Mouse (Mus musculus) mouse embryonic stem cell (cell line): ENCODE measurements around the gene Tuba4a.

Experiments
- in situ Hi-C, 2 experiments: fragments of 300-500 bp; cut with MboI; formaldehyde crosslinking; loops; 1 replicate in 1 of 2; 3 replicates in 1 of 2; pipeline ENCODE4 v1.14.3; 2019 to 2020; ENCODE audit warnings: low sequenced_read_pairs in 2 of 2, low pct_unique_long_range_greater_than_20kb in 1 of 2, mixed read lengths in 1 of 2; ENCODE audit not compliant: unreplicated experiment in 1 of 2

Tuba4a gene

DNA sequence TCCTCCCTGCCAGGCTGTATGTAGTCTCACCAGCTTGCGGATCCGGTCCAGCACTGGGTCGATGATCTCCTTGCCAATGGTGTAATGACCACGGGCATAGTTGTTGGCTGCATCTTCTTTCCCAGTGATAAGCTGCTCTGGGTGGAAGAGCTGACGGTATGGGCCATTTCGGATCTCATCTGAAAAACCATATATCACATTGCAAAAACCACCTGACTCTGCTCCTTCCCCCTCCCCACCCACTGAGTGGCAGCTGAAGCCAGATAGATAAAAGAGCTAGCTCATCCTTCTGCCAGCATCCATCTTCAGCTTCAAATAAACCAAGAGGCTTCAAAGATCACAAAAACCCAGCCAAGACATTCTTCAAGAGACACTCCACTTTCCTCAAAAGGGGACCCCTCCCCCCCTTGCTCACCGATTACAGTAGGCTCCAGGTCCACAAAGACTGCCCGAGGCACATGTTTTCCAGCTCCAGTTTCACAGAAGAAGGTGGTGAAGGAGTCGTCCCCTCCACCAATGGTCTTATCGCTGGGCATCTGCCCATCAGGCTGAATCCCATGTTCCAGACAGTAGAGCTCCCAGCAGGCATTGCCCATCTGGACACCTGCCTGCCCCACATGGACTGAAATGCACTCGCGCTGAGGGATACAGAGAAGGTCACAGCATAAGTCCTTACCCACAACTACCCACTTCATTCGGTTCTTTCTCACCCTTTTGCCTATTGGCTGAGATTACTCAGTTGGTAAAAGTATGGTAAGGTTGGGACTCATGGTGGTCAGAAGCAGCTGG is 2.7 kb downstream of the Tuba4a start:
- in situ Hi-C loops: no loop called here

DNA sequence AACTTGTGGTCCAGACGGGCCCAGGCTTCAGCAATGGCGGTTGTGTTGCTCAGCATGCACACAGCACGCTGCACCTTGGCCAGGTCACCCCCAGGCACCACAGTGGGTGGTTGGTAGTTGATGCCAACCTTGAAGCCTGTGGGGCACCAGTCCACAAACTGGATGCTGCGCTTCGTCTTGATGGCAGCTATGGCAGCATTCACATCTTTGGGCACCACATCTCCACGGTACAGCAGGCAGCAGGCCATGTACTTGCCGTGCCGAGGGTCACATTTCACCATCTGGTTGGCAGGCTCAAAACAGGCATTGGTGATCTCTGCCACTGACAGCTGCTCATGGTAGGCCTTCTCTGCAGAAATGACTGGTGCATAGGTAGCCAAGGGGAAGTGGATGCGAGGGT is 3.9 kb downstream of the Tuba4a start:
- in situ Hi-C loops: no loop called here

DNA sequence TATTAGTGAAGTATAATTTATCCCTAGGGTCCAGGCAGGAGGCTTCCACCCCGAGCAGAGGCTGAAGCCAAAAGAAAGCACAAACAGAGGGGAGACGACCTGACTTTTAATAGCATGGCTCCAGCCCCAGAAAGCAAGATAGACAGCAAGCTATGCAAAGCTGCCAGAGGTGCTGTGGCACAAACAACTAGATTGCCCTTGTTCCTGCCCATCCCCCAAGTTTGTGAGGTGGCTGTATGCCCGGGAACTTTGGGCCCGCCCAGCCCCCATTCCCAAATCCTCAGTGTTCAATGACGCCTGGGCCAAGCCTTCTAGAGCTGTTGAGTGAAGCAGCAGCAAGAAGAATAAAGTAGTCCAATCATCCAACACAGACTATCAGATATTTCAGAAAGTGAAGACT is 4.8 kb downstream of the Tuba4a start:
- in situ Hi-C loops: no loop called here

DNA sequence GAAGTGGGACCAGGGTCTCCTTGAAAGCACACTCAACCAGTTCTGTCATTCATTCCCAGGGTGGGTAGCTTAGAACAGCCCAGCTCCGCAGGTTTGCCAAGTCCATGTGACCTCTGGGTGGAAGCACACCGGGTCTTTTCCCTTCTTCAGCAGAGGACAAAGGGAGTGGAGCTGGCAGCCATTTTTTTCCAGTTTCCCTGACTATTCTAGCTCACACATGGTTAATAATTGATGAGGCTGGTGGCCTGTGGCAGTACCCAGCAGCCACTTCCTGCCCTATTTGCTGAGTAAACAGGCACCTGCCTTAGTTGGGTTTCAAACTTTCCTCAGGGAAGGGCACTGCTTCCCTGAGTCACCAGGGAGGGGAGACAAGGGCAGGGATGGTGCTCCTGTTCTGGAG is 5.2 kb downstream of the Tuba4a start:
- in situ Hi-C loops: no loop called here

DNA sequence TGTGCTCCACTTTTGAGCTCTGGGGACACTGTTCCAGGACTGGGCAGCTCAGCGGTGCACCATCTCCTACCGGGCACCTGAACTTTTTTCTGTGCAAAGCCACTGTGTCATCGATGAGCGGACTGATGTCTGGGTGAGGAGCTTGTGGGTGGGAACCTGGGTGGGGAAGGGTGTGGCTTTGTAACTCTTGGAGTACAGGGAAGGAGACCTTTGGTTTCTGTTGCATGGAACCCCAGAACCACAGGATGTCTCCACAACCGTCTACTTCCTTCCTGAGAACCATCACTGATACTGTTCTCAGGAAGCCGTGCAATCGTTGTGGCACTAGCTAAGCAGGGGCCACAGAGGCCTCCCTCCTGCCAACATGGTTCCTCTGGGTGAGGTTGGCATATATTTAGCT is 6.6 kb downstream of the Tuba4a start:
- in situ Hi-C loops: no loop called here

DNA sequence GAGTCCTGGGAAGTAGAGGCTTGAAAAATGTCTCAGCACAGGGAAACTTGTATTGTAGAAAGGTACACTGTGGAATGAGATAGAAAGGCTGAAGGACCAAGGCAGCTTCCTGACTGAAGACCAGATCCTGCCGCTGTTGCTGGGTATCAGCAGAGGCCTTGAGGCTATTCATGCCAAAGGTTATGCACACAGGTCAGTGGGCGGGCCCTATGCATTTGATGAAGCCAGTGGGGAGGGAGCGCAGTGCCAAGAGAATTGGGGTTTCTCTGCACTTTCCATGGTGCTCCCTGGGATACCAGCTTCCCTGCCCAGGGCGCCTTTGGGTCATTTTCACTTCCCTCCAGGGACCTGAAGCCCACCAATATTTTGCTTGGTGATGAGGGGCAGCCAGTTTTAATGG is 7.1 kb downstream of the Tuba4a start:
- in situ Hi-C loops: no loop called here

DNA sequence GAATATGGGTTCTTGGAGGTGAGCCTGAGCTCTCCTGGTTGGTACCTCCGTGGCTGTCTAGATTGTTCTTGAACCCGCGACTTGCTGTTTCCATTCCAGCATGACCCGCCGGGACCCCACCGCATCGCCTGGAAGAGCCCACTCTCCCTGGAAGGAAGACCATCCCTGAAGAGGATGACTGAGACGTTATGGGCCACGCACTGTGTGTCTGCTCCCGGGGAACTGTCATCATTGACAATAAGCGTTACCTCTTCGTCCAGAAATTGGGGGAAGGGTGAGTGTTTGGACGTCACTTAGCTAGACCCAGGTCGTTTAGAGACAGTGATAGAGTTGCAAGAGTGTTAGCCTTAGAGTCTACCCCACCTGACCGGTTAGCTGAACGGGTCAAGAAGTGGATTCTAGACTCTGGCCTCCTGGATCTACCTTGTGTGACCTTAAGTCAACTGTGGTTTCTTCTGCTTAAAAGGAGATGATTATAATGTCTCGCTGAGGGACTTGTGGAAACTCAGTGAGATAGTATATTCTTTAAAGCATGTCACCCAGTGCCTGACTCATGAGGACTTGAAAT is 8.4 kb downstream of the Tuba4a start:
- in situ Hi-C loops: no loop called here

DNA sequence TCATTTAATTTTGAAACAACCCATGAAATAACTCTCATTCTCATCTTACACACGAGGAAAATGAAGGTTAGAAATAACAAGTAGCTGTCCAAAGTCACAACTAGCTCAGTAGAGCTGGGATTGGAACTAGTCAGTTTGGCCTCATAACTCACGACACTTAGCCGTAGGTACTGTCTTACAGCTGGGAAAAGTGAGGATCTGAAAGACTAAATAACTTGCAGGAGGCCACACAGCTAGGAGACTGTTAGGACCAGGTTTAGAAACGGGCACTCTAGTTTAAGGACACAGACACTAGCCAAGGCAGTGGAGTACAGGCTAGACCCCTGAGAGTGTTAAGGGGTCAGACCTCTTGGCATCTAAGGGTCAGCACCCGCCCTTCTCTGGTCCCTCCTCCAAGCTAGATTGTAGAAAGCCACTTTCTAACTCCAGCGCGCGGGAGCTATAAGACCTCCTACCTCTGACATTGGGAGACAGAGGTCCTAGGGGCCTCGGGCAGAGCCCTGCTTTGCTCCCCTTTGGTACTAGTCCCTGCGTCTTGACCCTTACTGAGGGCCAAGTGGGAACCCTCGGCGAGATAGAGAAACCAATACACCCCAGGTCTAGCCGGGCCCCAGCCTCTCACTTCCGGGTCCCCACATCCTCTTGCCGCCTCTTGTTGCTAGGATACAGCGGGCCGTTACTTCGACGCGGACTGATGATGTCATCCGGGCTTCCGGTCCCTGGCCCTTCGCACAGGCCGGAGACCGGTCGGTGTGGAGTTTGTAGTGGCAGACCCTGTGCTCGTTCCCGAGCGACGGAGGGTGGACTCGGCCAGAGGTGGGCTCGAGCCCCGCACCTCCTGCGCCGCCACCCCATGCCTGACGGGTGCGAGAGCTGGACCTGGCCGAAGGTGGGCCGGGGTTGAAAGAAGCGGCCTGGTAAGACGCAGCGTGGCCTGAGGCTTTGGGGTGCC is 9.3 kb downstream of the Tuba4a start, which contains the start of the genes Glb1l and Stk16:
Glb1l (minus strand) TSS at position 678 of the 952 bp plus-strand sequence.
Stk16 (plus strand) TSS at position 703 of the 952 bp plus-strand sequence.
- in situ Hi-C loops: no loop called here

DNA sequence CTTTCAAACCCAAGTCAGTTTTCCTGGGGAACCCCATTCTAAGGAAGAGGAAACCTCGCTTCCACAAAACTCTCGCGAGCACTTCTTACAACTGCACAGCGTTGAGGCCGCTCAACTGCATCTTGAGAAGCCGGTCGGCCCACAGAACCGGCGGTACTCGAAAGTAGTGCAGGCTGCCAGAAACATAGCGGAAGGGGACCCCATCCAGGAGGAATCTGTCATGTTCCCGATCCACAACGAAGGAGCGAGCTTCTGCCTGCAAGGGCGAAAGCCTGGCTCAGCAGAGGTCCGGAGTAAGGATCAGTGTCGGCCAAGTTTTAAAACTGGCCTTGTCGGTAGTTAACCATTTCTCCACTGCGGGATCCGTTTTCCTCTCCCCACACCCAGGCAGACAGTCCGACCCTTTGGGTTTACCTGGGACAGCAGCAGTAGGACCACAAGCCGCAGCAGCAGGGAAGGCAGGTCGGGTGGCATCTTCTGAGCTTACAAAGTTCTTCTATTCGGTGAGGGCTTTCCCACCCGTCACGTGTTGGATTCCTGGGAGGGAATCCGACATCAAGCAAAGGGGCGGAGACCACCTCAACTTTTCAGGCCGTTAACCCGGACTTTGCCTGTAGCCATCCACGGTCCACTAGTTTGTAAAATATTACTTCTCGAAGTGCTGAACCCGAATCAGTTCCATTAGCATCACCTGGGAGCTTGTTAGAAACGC is 10.5 kb downstream of the Tuba4a start:
- in situ Hi-C loops: no loop called here

DNA sequence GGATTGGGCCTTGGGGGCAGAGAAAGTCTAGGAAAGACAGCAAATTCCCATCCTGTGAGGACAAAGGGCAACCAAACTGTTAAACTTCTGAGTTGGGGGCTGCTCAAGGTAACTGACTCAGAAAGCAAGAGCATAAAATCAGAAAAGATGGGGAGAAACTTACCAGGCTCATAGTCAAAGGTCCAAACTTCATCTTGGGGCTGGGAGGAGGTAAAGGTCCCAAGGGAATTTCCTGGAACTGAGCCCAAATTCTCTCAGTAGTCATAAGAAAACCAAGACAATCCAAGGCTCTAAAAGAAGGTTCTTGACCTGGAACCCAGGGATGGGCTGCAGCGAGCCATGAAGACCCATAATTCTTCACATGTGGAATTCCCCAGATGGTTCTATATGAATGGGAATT is 18.4 kb downstream of the Tuba4a start:
- in situ Hi-C loops: no loop called here

DNA sequence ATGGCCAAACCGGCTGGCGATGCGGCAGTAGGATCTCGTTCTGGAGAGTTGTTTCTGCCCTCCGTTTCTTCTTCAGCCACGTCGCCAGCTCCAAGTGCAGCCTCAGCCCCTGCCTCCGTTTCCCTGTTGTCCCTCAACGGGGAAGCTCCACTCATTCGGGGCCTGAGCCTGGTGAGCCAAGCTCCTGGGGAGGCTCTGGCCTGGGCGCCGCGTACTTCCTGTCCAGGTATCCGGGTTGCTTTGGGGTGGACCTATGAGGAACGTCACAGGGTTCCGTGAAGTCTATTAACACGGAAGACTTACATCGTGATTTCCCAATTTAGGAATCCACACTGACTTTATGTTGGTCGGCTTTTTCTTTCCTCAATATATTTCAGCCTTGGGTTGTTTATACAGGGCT is 27.2 kb downstream of the Tuba4a start:
- in situ Hi-C loops: no loop called here

DNA sequence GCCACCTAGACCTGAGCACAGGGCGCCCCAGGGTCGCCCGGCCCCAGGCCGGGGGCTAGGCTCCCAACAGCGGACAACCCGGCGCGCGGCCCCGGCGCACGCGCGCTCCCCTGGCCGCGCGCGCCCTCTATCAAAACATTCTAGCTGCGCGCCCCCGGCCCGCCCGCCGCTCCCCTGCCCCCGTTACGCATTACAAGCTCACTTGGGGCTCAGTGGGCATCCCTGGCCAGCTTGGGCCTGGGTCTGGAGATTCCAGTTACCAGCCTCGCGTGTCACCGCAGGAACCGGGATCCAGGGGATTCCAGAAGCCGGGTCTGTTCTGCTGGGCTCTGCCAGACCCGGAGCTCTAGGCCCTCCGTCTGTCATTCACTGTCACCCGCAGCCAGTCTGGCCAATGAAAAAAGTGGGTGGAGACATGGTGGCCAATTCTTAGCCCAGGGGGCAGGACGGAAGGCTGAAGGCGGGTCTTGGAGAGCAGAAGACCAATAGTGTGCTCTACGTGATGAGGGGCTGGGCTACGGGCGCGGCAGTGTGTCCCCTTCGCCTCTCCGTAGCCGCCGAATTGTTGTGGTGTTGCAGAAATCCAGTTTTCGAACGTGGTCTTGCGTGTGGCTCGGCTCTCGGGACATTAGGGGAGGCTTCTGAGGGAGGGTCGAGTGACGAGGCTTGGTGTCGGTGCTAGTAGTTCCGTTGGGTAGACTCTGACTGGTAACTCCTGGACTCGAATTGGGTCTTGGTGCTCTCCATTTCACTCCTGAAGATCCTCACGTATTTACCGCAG is 27.9 kb downstream of the Tuba4a start, which contains the start of the genes Ankzf1 and Atg9a:
Ankzf1 (plus strand) TSS at position 530 of the 781 bp plus-strand sequence.
Atg9a (minus strand) TSS at position 575 of the 781 bp plus-strand sequence.
- in situ Hi-C loops: no loop called here

DNA sequence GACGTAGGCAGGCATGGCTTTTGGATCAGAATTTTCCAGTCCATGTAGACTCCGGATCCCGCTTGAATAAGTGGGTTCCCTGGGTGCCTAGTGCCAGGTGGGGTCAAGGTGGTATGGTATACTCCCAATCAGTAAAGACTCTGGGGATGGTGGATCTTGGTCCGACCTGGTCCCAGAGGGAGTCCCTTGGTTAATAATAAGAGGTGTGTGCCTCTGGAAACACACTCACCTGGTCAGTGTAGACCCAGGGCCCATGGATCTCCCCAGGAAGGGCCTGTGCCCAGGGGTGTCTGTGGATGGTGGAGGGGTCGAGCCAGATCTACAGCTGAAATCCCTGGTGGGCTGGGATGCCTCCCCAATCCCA is 28.4 kb downstream of the Tuba4a start:
- in situ Hi-C loops: no loop called here

DNA sequence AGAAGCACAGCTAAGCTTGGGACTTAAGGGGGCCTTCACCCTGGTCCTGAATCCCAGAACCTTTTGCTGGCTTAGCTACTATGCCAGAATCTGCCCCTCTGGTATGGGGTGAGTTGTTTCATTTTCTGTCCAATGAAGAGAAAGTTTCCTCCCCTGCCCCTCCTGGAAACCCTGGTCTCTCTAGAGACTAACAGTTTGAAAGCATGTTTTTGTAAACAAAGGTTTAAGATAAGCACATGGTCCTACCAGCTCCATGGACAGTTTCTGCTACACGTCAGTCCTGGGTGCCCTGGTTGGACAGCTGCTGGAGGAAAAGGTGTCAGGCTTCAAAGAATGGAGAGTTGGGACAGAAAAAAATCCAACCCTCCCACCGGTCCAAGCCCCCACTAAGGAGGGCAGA is 29.1 kb downstream of the Tuba4a start:
- in situ Hi-C loops: no loop called here

DNA sequence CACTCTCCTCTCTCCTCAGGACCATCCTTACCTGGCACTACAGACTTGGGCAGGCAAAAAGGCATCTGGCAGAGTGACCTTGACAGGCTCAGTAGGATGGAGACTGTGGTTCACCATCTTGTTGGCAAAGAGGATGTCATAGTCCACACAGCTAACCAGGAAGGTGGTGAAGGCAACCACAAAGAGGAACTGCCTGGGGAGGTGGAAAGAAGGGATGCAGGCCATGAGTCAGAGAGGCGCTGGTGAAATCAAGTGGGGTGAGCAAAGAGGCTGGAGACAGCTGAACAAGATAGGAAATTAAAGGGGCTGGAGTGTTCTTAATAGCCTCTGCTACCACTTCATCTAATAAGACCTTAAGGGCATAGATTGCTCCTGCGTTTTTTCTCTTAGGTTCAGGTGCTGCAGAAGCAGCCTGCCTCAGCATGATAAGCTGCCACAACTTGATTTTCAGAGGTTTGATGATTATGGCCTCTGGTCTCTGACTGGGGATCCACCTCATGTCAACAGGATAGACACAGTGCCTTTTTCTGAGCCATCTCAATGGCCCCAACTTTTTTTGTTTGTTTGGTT is 31.7 kb downstream of the Tuba4a start:
- in situ Hi-C loops: loop anchor here in 1 of 2 experiments (10.0 kb wide), 1 partner anchor 67 kb away; no protein-coding TSS in a partner anchor

DNA sequence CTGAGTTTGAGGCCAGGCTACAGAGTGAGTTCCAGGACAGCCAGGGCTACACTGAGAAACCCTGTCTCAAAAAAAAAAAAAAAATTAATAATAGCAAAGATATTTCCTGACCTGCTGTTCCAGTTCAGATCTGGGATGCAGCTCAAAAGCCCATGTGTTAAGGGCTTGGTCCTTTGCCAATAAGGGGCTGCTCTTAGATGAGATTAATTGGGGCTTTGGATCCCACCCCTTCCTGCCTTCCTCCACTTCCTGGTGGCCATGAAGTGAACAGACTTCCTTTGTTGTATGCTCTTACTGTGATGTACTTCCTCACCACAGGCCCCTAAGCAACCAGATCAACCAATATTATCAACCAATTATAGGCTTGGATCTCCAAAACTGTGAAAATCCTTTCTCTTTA is 32.5 kb downstream of the Tuba4a start:
- in situ Hi-C loops: loop anchor here in 1 of 2 experiments (10.0 kb wide), 1 partner anchor 68 kb away; no protein-coding TSS in a partner anchor

DNA sequence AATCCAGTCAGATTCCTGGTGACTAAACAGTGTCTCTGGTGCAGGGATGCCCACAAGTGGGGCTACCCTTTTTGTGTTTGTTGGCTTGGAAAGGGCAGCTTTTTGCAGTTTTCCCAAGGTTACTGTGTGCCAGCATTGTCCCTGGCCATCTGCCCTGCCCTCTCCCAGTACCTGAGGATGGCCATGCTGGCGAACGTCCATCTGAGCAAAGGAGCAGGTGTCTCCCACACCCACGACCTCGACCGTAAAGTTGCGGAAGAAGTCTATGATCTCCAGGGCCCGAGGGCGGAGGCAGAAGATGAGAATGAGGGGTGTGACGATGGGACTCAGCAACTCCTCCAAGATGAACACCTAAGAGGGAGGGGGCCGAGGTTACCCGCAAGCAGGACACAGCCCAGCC is 34.2 kb downstream of the Tuba4a start:
- in situ Hi-C loops: loop anchor here in 1 of 2 experiments (10.0 kb wide), 1 partner anchor 69 kb away; no protein-coding TSS in a partner anchor
